Mouse (Mus musculus): ENCODE data around the gene Gpr137. TPM values are rescaled to one million over a fixed set of nuclear protein-coding genes. Genes with fewer than 3 reads are reported as not detected.

The Gpr137 gene
- total RNA-seq (2023), result 9.8 TPM

DNA sequence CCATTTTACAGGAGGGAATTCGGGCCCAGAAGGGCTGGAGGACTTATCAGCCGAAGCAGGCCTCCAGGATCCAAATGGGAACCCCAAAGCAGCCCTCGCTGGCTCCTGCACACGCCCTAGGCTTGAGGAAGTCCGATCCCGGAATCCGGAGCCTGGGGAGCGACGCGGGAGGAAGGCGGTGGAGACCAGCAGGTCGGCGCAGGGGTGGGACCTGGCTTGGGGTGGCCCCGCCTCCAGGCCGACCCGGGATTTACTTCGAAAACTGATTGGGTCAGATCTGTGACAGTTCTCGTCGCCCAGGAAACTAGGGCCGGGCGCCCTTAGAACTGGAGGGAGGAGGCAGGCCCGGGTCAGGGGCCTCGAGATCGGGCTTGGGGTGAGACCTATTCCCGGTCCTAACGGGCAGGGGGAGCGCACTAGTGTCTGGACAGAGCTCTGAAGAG, at the start of gene Gpr137:
Gene Gpr137, minus strand, starts transcription at position 232 of the 443 bp plus-strand sequence.

GRCm38 (mm10) chr19:6987061-6987903, 45.0 kb upstream of the Gpr137 start, which contains the start of gene Vegfb:
Vegfb (minus strand) TSS chr19:6987651.

DNA sequence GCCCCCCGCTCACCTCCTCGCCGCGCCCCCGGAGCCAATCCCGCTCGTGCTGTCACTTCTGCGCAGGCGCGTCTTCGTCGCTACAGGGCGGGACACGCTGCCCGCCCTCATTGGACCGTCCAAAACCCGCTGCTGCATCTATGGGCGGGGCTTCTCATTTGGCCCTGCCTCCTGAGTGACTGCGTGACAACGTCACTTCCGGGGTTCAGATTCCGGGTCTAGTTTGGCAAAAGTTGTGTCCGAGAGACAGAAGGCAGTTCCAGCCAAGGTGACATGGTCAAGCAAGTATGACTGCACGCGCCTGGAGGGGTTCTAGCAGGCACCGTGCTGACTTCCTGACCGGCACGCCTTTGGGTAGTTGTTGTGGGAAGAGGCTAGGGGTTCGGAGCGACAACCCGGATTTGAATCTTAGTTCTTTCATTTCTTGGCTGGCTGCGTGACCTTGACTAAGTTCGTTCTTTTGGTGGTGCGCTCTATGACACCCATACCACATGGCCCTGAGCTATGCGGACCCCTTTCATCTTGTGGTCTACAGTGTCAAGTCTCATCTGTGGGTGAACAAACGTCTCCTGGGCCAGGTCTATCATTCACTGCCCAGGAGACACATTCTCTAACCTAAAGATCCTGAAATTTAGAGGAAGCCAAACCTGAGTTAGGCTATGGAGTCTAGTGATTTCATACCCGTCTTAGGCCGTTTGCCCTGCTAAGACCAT, 38.3 kb upstream of the Gpr137 start, which contains the start of gene Fkbp2:
Gene Fkbp2, minus strand, starts transcription at position 121 of the 713 bp plus-strand sequence.

DNA sequence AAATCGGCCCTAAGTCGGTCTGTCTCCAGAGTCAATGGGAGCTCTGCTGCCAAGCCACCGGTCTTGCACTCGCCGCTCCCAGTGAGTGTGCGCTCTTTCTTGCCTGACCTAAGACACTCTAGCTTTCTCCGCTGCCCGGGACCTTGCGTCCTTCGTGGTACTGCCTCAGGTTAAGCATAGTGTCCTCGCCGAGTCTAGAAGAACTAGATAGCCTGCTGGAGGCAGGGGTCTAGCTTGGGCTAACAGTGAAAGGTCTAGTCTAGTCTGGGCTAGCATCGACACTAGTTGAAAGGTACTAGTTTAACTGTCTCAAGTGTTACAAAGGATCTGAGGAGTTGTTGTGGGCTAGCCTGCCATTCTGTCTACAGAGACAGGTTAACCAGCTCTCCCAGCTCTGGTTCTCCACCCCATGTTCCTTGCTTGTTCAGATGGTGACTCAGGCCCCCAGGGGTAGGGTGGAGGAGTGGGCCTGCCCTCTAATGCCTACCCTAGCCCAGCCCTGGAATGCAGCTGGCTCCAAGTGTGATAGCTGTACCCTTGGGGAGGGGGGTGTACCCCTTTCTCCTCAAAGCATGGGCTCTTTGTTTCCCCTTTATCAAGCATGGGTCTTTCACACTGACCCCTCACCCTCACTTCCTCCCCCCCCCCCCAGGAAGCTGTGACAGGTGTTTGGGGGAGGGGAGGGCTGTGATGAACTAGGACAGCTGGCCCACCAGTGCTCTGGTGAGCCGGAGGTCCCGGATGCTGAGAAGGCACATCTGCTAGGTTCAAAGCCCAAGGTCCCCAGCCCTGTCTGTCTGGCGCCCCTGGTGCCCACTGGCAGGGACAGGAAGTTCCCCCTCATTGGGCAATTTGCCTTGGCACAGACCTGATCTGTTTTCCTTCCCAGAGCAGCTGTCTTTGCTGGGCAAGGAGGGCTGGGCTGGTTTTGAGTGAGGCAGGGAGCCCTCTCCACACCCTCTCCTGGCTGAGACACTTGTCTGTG, 33.5 kb upstream of the Gpr137 start, which contains the start of gene Plcb3:
Gene Plcb3, minus strand, starts transcription at position 934 of the 985 bp plus-strand sequence.

GRCm38 (mm10) chr19:6974211-6975205, 32.2 kb upstream of the Gpr137 start, which contains the start of gene Ppp1r14b:
Ppp1r14b (plus strand) TSS chr19:6974968.

DNA sequence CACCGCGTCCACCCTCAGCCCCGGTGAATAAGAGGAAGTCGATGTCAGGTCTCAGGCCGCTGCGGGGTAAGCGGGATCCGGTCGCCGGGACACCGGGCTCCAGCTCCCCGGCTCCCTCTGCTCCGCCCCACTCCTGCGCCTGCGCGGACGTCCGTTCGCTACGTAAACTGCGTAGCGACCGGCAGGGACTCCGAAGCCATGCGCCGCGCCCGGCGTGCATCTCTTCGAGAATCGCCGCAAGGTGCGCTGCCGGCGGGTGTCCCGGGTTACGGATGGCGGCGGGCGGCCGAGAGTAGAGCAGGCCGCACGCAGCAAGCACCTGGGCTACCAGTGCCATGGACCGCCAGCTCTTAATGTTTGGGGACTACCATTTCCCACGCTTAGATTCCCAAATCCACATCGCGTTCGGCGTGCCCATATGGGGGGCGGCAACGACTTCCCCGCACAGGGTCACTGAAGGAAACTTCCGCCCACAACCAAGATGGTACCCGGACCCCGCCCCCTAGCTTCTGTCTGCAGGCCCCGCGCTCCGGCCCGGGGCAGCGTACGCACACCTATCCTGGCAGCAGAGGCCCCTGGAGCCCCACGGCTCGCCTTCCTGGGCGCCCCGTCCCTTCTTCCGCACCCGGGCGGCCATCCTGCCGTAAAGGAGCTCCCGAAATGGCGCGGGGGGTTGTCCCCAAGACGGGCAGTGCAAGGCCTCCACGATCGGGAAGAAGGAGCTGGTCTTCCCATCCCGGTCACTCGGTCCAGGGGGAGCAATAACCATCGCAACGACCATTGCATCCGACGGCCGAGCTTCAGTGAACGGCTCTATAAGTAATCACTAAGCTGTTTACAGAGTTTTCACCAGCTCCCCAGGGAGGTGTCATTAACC, 670 bp downstream of the Gpr137 start, which contains the start of gene Bad:
Gene Bad, plus strand, starts transcription at position 490 of the 877 bp plus-strand sequence.

DNA sequence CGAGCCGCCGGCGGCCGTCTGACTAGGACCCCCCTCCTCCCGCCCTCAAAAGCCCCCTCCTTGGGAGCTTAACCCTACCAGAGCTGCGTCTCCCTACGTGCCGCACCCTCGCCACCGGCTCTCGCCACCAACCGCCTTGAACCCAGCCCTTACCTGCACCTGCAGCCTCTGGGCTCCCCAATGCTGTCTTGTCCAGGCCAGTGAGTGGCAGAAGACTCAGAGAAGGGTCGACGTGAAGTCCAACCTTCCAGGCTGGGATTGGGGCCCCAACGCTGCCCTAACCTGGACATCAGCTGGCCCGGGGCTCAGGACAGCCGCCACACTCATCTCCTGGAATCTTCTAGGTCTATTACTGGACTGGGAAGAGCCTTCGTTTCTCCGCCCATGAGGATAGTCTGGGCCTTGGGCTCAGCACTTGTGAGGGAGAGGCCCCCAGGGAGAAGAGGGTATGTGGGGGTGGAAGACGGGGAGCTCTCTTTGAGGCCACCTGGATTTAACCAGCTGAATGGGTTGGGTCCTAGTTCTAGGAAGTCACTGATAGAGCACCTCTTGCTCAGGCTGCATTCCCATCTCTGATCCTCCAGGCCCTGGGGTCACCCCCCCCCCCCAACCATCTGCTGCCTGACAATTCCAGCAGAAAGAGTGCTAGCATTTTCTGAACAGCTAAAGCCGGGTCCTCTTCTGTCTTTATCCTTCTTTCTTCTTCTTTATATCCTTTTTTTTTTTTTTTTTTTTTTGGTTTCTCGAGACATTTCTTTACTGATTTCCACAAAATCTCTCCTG, 7.9 kb downstream of the Gpr137 start, which contains the start of gene Kcnk4:
Gene Kcnk4, minus strand, starts transcription at position 321 of the 783 bp plus-strand sequence.

DNA sequence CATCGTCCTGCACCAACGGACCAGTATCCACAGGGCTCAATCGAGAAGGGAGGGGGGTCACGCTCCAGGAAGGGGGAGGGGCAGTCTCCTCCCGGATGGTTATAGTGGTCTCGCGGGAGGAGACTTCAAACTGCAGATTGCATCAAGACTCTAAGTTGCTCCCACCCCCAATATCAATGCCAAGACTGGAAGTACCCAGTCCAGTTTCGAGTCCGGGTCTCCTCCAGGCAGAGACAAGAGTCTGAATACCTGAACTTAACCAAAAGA, 17.0 kb downstream of the Gpr137 start, which contains the start of gene Catsperz:
Gene Catsperz, minus strand, starts transcription at position 74 of the 267 bp plus-strand sequence.

GRCm38 (mm10) chr19:6921647-6922567, 20.4 kb downstream of the Gpr137 start, which contains the start of gene Esrra:
Esrra (minus strand) TSS chr19:6921813.

GRCm38 (mm10) chr19:6909507-6910289, 32.6 kb downstream of the Gpr137 start, which contains the start of the genes Trmt112 and Prdx5:
Trmt112 (plus strand) TSS chr19:6909698.
Prdx5 (minus strand) TSS chr19:6910106.

Other genes starting within 250 kb of the Gpr137 start
- 28.9 TPM for gene Rps6ka4, start 101.8 kb downstream of the Gpr137 start, total RNA-seq (2023)
- 98.6 TPM for gene Ccdc88b, start 84.3 kb downstream of the Gpr137 start, total RNA-seq (2023)
- 122 TPM for gene Trmt112, start 32.8 kb downstream of the Gpr137 start, total RNA-seq (2023)
- gene Prdx5, start 32.4 kb downstream of the Gpr137 start, total RNA-seq (2023), result 72.4 TPM
- gene Esrra, start 20.7 kb downstream of the Gpr137 start, total RNA-seq (2023), result 32.5 TPM
- gene Catsperz, start 17.1 kb downstream of the Gpr137 start, total RNA-seq (2023), result not detected
- not detected for gene Kcnk4, start 8.0 kb downstream of the Gpr137 start, total RNA-seq (2023)
- gene Bad, start 619 bp downstream of the Gpr137 start, total RNA-seq (2023), result 8.7 TPM
- 128 TPM for gene Ppp1r14b, start 32.5 kb upstream of the Gpr137 start, total RNA-seq (2023)
- 9.6 TPM for gene Plcb3, start 34.0 kb upstream of the Gpr137 start, total RNA-seq (2023)
- 20.2 TPM for gene Fkbp2, start 38.0 kb upstream of the Gpr137 start, total RNA-seq (2023)
- gene Vegfb, start 45.2 kb upstream of the Gpr137 start, total RNA-seq (2023), result 8.7 TPM
- gene Dnajc4, start 50.1 kb upstream of the Gpr137 start, total RNA-seq (2023), result 29.2 TPM
- 5.4 TPM for gene Nudt22, start 53.6 kb upstream of the Gpr137 start, total RNA-seq (2023)
- gene Trpt1, start 53.7 kb upstream of the Gpr137 start, total RNA-seq (2023), result 3.8 TPM
- gene Fermt3, start 77.0 kb upstream of the Gpr137 start, total RNA-seq (2023), result 189 TPM
- 103 TPM for gene Stip1, start 97.5 kb upstream of the Gpr137 start, total RNA-seq (2023)
- 15.5 TPM for gene Macrod1, start 114.3 kb upstream of the Gpr137 start, total RNA-seq (2023)
- gene Flrt1, start 163.2 kb upstream of the Gpr137 start, total RNA-seq (2023), result 0.30 TPM

Data from CD4-positive naive resting alpha-beta T cell, adult 57 days (primary cell).